Mouse (Mus musculus): Measurements from ENCODE around the gene Cdh8.

GRCm38 (mm10) chr8:99370104-99370503, 46.2 kb downstream of the Cdh8 start:
- TF ChIP-seq GATA1 (IDR thresholded peaks at IDR 0.05; ENCODE audit: borderline replicate concordance, low read length) = no peak
- no peak for TF ChIP-seq FLI1 (IDR thresholded peaks at IDR 0.05; ENCODE audit: low read length)

Data from megakaryocyte, embryonic 14.5 days (primary cell).